36 mouse cellular contexts compared by ENCODE assay signal in the genomic region with DNA sequence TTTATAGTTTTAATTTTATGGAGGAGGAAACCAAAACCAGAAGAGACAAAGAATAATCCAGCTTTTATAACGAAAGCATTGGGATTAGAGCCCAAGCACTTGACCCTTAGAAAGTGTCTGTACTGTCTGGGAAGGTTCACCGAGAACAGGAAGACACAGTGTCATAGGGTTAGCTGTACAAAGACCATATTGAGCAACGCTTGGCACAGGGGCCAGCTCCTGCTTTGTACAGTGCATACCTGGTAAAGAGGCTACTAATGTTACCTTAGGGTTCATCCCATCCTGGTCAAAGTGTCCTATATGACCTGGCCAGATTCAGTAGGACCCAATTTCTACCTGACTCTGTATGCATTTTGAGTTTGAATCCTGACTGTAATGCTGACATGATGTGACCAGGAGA. TPM values are rescaled to one million over a fixed set of nuclear protein-coding genes. Genes with fewer than 3 reads are reported as not detected.
DNase-seq lines count a peak whose midpoint lies in the region; ATAC-seq lines count a peak whose summit lies in the region.
"Had no signal": no experiment of that assay in that cellular context is flagged by ENCODE, and none has a peak within 500 bp of the region (broad histone marks: within the 10 kb centered on the region; RNA-seq: fewer than 3 reads in every experiment).

No protein-coding gene starts in this region.

- H3K9ac ChIP-seq in kidney, embryonic 15.5 days: no peak overlapping the region
- no peak overlapping the region for H3K9ac ChIP-seq in liver, embryonic 13.5 days
- no peak overlapping the region for H3K9ac ChIP-seq in liver, embryonic 12.5 days
- H3K9ac ChIP-seq: embryonic facial prominence, embryonic 12.5 days; forebrain, embryonic 15.5 days; heart, embryonic 15.5 days; hindbrain, embryonic 13.5 days; lung, embryonic 15.5 days had no signal

- no peak overlapping the region for H3K27ac ChIP-seq in kidney, embryonic 15.5 days
- H3K27ac ChIP-seq in liver, embryonic 13.5 days: no peak overlapping the region
- no peak overlapping the region for H3K27ac ChIP-seq in liver, embryonic 12.5 days
- H3K27ac ChIP-seq: embryonic facial prominence, embryonic 12.5 days; forebrain, embryonic 10.5 days; forebrain, embryonic 15.5 days; heart, embryonic 10.5 days; heart, embryonic 15.5 days; hindbrain, embryonic 13.5 days; kidney, postnatal 0 days; lung, embryonic 15.5 days; stomach, postnatal 0 days had no signal

- no peak overlapping the region for H3K4me3 ChIP-seq in kidney, embryonic 15.5 days (replicated peaks)
- H3K4me3 ChIP-seq in liver, embryonic 13.5 days (replicated peaks): no peak overlapping the region
- H3K4me3 ChIP-seq in liver, embryonic 12.5 days: no peak overlapping the region
- H3K4me3 ChIP-seq: embryonic facial prominence, embryonic 12.5 days; forebrain, embryonic 10.5 days; forebrain, embryonic 15.5 days; heart, embryonic 10.5 days; heart, embryonic 15.5 days; hindbrain, embryonic 13.5 days; lung, embryonic 15.5 days had no signal

- no peaks in the 10 kb centered on the region for H3K27me3 ChIP-seq in kidney, embryonic 15.5 days
- H3K27me3 ChIP-seq in liver, embryonic 13.5 days: no peaks in the 10 kb centered on the region
- no peaks in the 10 kb centered on the region for H3K27me3 ChIP-seq in liver, embryonic 12.5 days (replicated peaks)
- H3K27me3 ChIP-seq: embryonic facial prominence, embryonic 12.5 days; forebrain, embryonic 15.5 days; lung, embryonic 15.5 days; Patski had no signal

- no peaks in the 10 kb centered on the region for H3K36me3 ChIP-seq in kidney, embryonic 15.5 days
- no peaks in the 10 kb centered on the region for H3K36me3 ChIP-seq in liver, embryonic 13.5 days
- 0 out of 2 replicates have a peak, but pooled peaks cover 8% of the 10 kb centered on the region for H3K36me3 ChIP-seq in liver, embryonic 12.5 days
- H3K36me3 ChIP-seq: embryonic facial prominence, embryonic 12.5 days; forebrain, embryonic 10.5 days; forebrain, embryonic 15.5 days; heart, embryonic 10.5 days; heart, embryonic 15.5 days; hindbrain, embryonic 13.5 days; lung, embryonic 15.5 days had no signal

- 80% methylated on average over 3 of the region's 3 CpGs for whole genome bisulfite sequencing in kidney, embryonic 15.5 days
- 51% methylated on average over 3 of the region's 3 CpGs for WGBS in liver, embryonic 13.5 days (ENCODE audit: insufficient replicate concordance)
- 64% methylated on average over 3 of the region's 3 CpGs for WGBS in liver, embryonic 12.5 days (ENCODE audit: insufficient replicate concordance)

- H3K9me3 ChIP-seq in kidney, embryonic 15.5 days (replicated peaks): no peaks in the 10 kb centered on the region
- no peaks in the 10 kb centered on the region for H3K9me3 ChIP-seq in liver, embryonic 13.5 days (replicated peaks)
- H3K9me3 ChIP-seq in liver, embryonic 12.5 days (replicated peaks): no peaks in the 10 kb centered on the region
- H3K9me3 ChIP-seq: embryonic facial prominence, embryonic 12.5 days; forebrain, embryonic 10.5 days; forebrain, embryonic 15.5 days; heart, embryonic 10.5 days; heart, embryonic 15.5 days; hindbrain, embryonic 13.5 days; lung, embryonic 15.5 days had no signal

- peak; percentile 68 for DNase-seq in kidney, adult 18-20 months
- DNase-seq in liver, embryonic 13.5 days: no peak
- peak; percentile 73 to 90 for DNase-seq in kidney, postnatal 36 days
- DNase-seq in right cerebral cortex, postnatal 4 days: no peak
- DNase-seq: adrenal gland, postnatal 14 days; cerebellum, adult 11 months; cerebellum, adult 9-10 months; embryo, embryonic 11 days; gastrocnemius, postnatal 25 days; heart, adult 11 months; left cerebral cortex, postnatal 4 days; thymus, adult 18-20 months; thymus, postnatal 25 days had no signal

- H3K4me1 ChIP-seq in kidney, embryonic 15.5 days: peaks cover 17% of the 10 kb centered on the region
- H3K4me1 ChIP-seq in liver, embryonic 13.5 days (replicated peaks): peaks cover 58% of the 10 kb centered on the region
- peaks cover 38% of the 10 kb centered on the region for H3K4me1 ChIP-seq in liver, embryonic 12.5 days

- no peak overlapping the region for H3K4me2 ChIP-seq in kidney, embryonic 15.5 days
- peak overlapping the region; percentile 17; the same call in 1 of the 2 replicates for H3K4me2 ChIP-seq in liver, embryonic 13.5 days
- H3K4me2 ChIP-seq in liver, embryonic 12.5 days: no peak overlapping the region
- H3K4me2 ChIP-seq: embryonic facial prominence, embryonic 12.5 days; forebrain, embryonic 15.5 days; heart, embryonic 15.5 days; hindbrain, embryonic 13.5 days; lung, embryonic 15.5 days; midbrain, embryonic 11.5 days had no signal

- no peak for ATAC-seq in kidney, embryonic 15.5 days (replicated peaks; ENCODE audit: low FRiP score)
- no peak for ATAC-seq in liver, embryonic 13.5 days (ENCODE audit: low read depth)
- no peak for ATAC-seq in liver, embryonic 12.5 days
- ATAC-seq in megakaryocyte, adult 5-6 weeks (ENCODE audit: poor library complexity, severe bottlenecking): no peak
- ATAC-seq: forebrain, embryonic 15.5 days; midbrain, embryonic 16.5 days; Patski had no signal

RNA-seq across cellular contexts. Expression of gene Pxmp4, which starts 2.2 kb away (rescaled TPM):
- polyA plus RNA-seq in kidney, embryonic 15.5 days (2015; fragmentation: Nextera tagmentation; extraction: Ambion mirVana): 27.7 and 29.8 TPM in 2 replicates
- 26.8 and 28.9 TPM in 2 replicates for polyA plus RNA-seq in liver, embryonic 13.5 days (2015; fragmentation: Nextera tagmentation; extraction: Ambion mirVana)
- 24.5 and 26.1 TPM in 2 replicates for polyA plus RNA-seq in liver, embryonic 12.5 days (2016; fragmentation: Nextera tagmentation; extraction: Ambion mirVana)
- total RNA-seq in megakaryocyte, adult 5-6 weeks (2015): 21.9 and 24.2 TPM in 2 replicates
- 24.4 and 27.1 TPM in 2 replicates for total RNA-seq in megakaryocyte, adult 5-6 weeks (2017)

RNA-seq across cellular contexts. Expression of gene Zfp341, which starts 11.8 kb away (rescaled TPM):
- 0.85 and 1.00 TPM in 2 replicates for polyA plus RNA-seq in kidney, embryonic 15.5 days (2015; fragmentation: Nextera tagmentation; extraction: Ambion mirVana)
- polyA plus RNA-seq in liver, embryonic 13.5 days (2015; fragmentation: Nextera tagmentation; extraction: Ambion mirVana): 1.9 and 2.1 TPM in 2 replicates
- 2.2 TPM in 2 replicates for polyA plus RNA-seq in liver, embryonic 12.5 days (2016; fragmentation: Nextera tagmentation; extraction: Ambion mirVana)
- total RNA-seq in megakaryocyte, adult 5-6 weeks (2015): 2.2 and 2.3 TPM in 2 replicates
- total RNA-seq in megakaryocyte, adult 5-6 weeks (2017): 1.5 and 1.8 TPM in 2 replicates

RNA-seq across cellular contexts. Expression of gene 4930519P11Rik, which starts 11.9 kb away (rescaled TPM):
- polyA plus RNA-seq in kidney, embryonic 15.5 days (2015; fragmentation: Nextera tagmentation; extraction: Ambion mirVana): 0.62 TPM in 1 of 2 replicates, not detected in the other
- not detected in 2 replicates for polyA plus RNA-seq in liver, embryonic 13.5 days (2015; fragmentation: Nextera tagmentation; extraction: Ambion mirVana)
- polyA plus RNA-seq in liver, embryonic 12.5 days (2016; fragmentation: Nextera tagmentation; extraction: Ambion mirVana): 0.45 TPM in 1 of 2 replicates, not detected in the other
- total RNA-seq in megakaryocyte, adult 5-6 weeks (2015): 2.7 TPM in 1 of 2 replicates, not detected in the other
- 0.85 TPM in 1 of 2 replicates, not detected in the other for total RNA-seq in megakaryocyte, adult 5-6 weeks (2017)
- total RNA-seq: adrenal gland, postnatal 14 days; gastrocnemius, adult 18-20 months; gastrocnemius, postnatal 25 days; heart, postnatal 25 days; layer of hippocampus, adult 8-10 months; layer of hippocampus, postnatal 25 days; left cerebral cortex, adult 8-10 months; left cerebral cortex, postnatal 4 days; MEL had no signal
- polyA plus RNA-seq: heart, embryonic 15.5 days; lung, embryonic 15.5 days; neural tube, embryonic 11.5 days had no signal

RNA-seq across cellular contexts. Expression of gene E2f1, which starts 31.6 kb away (rescaled TPM):
- polyA plus RNA-seq in kidney, embryonic 15.5 days (2015; fragmentation: Nextera tagmentation; extraction: Ambion mirVana): 20.7 and 21.0 TPM in 2 replicates
- 16.6 and 17.7 TPM in 2 replicates for polyA plus RNA-seq in liver, embryonic 13.5 days (2015; fragmentation: Nextera tagmentation; extraction: Ambion mirVana)
- 27.0 and 27.4 TPM in 2 replicates for polyA plus RNA-seq in liver, embryonic 12.5 days (2016; fragmentation: Nextera tagmentation; extraction: Ambion mirVana)
- 14.3 and 16.2 TPM in 2 replicates for total RNA-seq in megakaryocyte, adult 5-6 weeks (2015)
- total RNA-seq in megakaryocyte, adult 5-6 weeks (2017): 7.7 and 9.3 TPM in 2 replicates

RNA-seq across cellular contexts. Expression of gene Necab3, which starts 42.6 kb away (rescaled TPM):
- 1.6 and 2.9 TPM in 2 replicates for polyA plus RNA-seq in kidney, embryonic 15.5 days (2015; fragmentation: Nextera tagmentation; extraction: Ambion mirVana)
- polyA plus RNA-seq in liver, embryonic 13.5 days (2015; fragmentation: Nextera tagmentation; extraction: Ambion mirVana): 0.81 and 0.88 TPM in 2 replicates
- polyA plus RNA-seq in liver, embryonic 12.5 days (2016; fragmentation: Nextera tagmentation; extraction: Ambion mirVana): 1.0 and 1.3 TPM in 2 replicates
- total RNA-seq in megakaryocyte, adult 5-6 weeks (2015): 0.78 and 1.6 TPM in 2 replicates
- total RNA-seq in megakaryocyte, adult 5-6 weeks (2017): 1.8 and 2.2 TPM in 2 replicates
- total RNA-seq: neutrophil, adult 5-6 weeks had no signal

Comparison
In these comparisons a context has a peak if more than half of its experiments do, and no peak if none do; other contexts are left out.
1. DNase-seq: peak in kidney, adult 18-20 months (single experiment) and kidney, postnatal 36 days (2 of 2); none in liver, embryonic 13.5 days (single experiment) and right cerebral cortex, postnatal 4 days (single experiment).